ENCODE assay signal across 8 mouse cellular contexts in genomic region chr2:167188315-167189207, GRCm38 (mm10). TPM values are rescaled to one million over a fixed set of nuclear protein-coding genes. Genes with fewer than 3 reads are reported as not detected.
DNase-seq lines count a peak whose midpoint lies in the region; ATAC-seq and TF ChIP-seq lines count a peak whose summit lies in the region.

No protein-coding gene starts in this region.

- H3K4me1 ChIP-seq in embryonic facial prominence, embryonic 12.5 days = peaks cover 26% of the 10 kb centered on the region
- H3K4me1 ChIP-seq in heart, embryonic 14.5 days (ENCODE audit: control insufficient read depth in 2 of 2, insufficient read depth in 2 of 2, low read length in 2 of 2) = peaks cover 2 to 14% of the 10 kb centered on the region in 2 experiments; a peak in 3 of 4 replicates
- peaks cover 7% of the 10 kb centered on the region; the same call in 1 of the 2 replicates for H3K4me1 ChIP-seq in kidney, postnatal 0 days (replicated peaks; ENCODE audit: insufficient read depth, low read length)

- peak; percentile 27 to 38 for DNase-seq in monocyte, adult 2 months (ENCODE audit: low read depth in 1 of 2, low spot score in 2 of 2)
- peak; percentile 81 for DNase-seq in kidney, postnatal 0 days (ENCODE audit: low spot score)
- DNase-seq in right cerebral cortex, postnatal 25 days = peak; percentile 47
- DNase-seq in urinary bladder, postnatal 36 days (ENCODE audit: low spot score in 2 of 2) = peak; percentile 71 to 85

- H3K9me3 ChIP-seq in embryonic facial prominence, embryonic 12.5 days = no peaks in the 10 kb centered on the region
- no peaks in the 10 kb centered on the region for H3K9me3 ChIP-seq in heart, embryonic 14.5 days (ENCODE audit: control insufficient read depth, low read length)
- H3K9me3 ChIP-seq in kidney, postnatal 0 days (replicated peaks; ENCODE audit: low read length) = no peaks in the 10 kb centered on the region

- peak overlapping the region; percentile 87 for H3K4me2 ChIP-seq in embryonic facial prominence, embryonic 12.5 days (replicated peaks)
- H3K4me2 ChIP-seq in heart, embryonic 14.5 days (ENCODE audit: low read length) = peak overlapping the region; percentile 88
- H3K4me2 ChIP-seq in kidney, postnatal 0 days (ENCODE audit: low read length) = peak overlapping the region; percentile 77

- H3K27ac ChIP-seq in embryonic facial prominence, embryonic 12.5 days = no peak overlapping the region
- H3K27ac ChIP-seq in heart, embryonic 14.5 days (replicated peaks in 1 of 2; ENCODE audit: control insufficient read depth in 1 of 2, insufficient read depth in 1 of 2, low read depth in 2 of 2, low read length in 2 of 2) = no peak overlapping the region
- H3K27ac ChIP-seq in kidney, postnatal 0 days = no peak overlapping the region

- peak overlapping the region; percentile 53 for H3K4me3 ChIP-seq in embryonic facial prominence, embryonic 12.5 days
- H3K4me3 ChIP-seq in heart, embryonic 14.5 days (ENCODE audit: control insufficient read depth in 1 of 2, insufficient read depth in 1 of 2, low read depth in 1 of 2, low read length in 2 of 2) = peak overlapping the region; percentile 41 to 55
- peak overlapping the region; percentile 42 for H3K4me3 ChIP-seq in kidney, postnatal 0 days (replicated peaks; ENCODE audit: low read depth, low read length)

- WGBS in embryonic facial prominence, embryonic 12.5 days = 16% methylated on average over 76 of the region's 83 CpGs
- 10% methylated on average over 76 of the region's 83 CpGs for WGBS in heart, embryonic 14.5 days
- 12% methylated on average over 66 of the region's 83 CpGs for WGBS in kidney, postnatal 0 days

- peak; percentile 53 for TF ChIP-seq CTCF in kidney, postnatal 0 days (IDR thresholded peaks at IDR 0.05; ENCODE audit: low read depth)

- no peak for ATAC-seq in monocyte, adult 5-6 weeks (replicated peaks; ENCODE audit: insufficient number of reproducible peaks, low FRiP score, low TSS enrichment, poor library complexity, severe bottlenecking)
- ATAC-seq in embryonic facial prominence, embryonic 12.5 days (ENCODE audit: insufficient number of reproducible peaks, insufficient read depth, low FRiP score, low TSS enrichment) = peak; percentile 24
- peak; percentile 48; the same call in 1 of the 2 replicates for ATAC-seq in heart, embryonic 14.5 days (ENCODE audit: insufficient number of reproducible peaks, insufficient read depth, low FRiP score, low read depth)
- ATAC-seq in kidney, postnatal 0 days (replicated peaks; ENCODE audit: low FRiP score, low read depth) = peak; percentile 76
- ATAC-seq in megakaryocyte, adult 5-6 weeks (ENCODE audit: poor library complexity, severe bottlenecking) = peak; percentile 78

- H3K36me3 ChIP-seq in embryonic facial prominence, embryonic 12.5 days = no peaks in the 10 kb centered on the region
- H3K36me3 ChIP-seq in heart, embryonic 14.5 days (ENCODE audit: control insufficient read depth, insufficient read depth, low read length) = no peaks in the 10 kb centered on the region
- no peaks in the 10 kb centered on the region for H3K36me3 ChIP-seq in kidney, postnatal 0 days (ENCODE audit: insufficient read depth, low read length)

- H3K9ac ChIP-seq in embryonic facial prominence, embryonic 12.5 days = peak overlapping the region; percentile 24; the same call in 1 of the 2 replicates
- H3K9ac ChIP-seq in heart, embryonic 14.5 days (ENCODE audit: low read length) = peak overlapping the region; percentile 31; the same call in 1 of the 2 replicates
- H3K9ac ChIP-seq in kidney, postnatal 0 days (ENCODE audit: low read depth, low read length) = no peak overlapping the region

- H3K27me3 ChIP-seq in embryonic facial prominence, embryonic 12.5 days = peaks cover 61% of the 10 kb centered on the region
- H3K27me3 ChIP-seq in heart, embryonic 14.5 days (ENCODE audit: control insufficient read depth, insufficient read depth, low read length) = peaks cover 71% of the 10 kb centered on the region
- H3K27me3 ChIP-seq in kidney, postnatal 0 days (ENCODE audit: insufficient read depth, low read length) = no peaks in the 10 kb centered on the region; the same call in 1 of the 2 replicates

RNA-seq across cellular contexts. Expression of gene Kcnb1, which starts 1.4 kb away (rescaled TPM):
- 0.49 to 2.1 TPM (median 0.57 TPM) in 3 replicates for total RNA-seq in monocyte, adult 5-6 weeks (2017)
- 0.93 and 1.3 TPM in 2 replicates for polyA plus RNA-seq in embryonic facial prominence, embryonic 12.5 days (2016; fragmentation: Nextera tagmentation; extraction: Ambion mirVana)
- polyA plus RNA-seq in heart, embryonic 14.5 days (2014; fragmentation: Nextera tagmentation; extraction: Ambion mirVana) = 0.35 and 0.85 TPM in 2 replicates
- 1.3 and 1.4 TPM in 2 replicates for polyA plus RNA-seq in kidney, postnatal 0 days (2015; fragmentation: Nextera tagmentation; extraction: Ambion mirVana)
- 0.07 and 1.6 TPM in 2 replicates for total RNA-seq in megakaryocyte, adult 5-6 weeks (2015)
- 0.07 and 0.49 TPM in 2 replicates for total RNA-seq in megakaryocyte, adult 5-6 weeks (2017)

RNA-seq across cellular contexts. Expression of gene Ptgis, which starts 51.8 kb away (rescaled TPM):
- total RNA-seq in monocyte, adult 5-6 weeks (2017) = not detected in 3 replicates
- polyA plus RNA-seq in embryonic facial prominence, embryonic 12.5 days (2016; fragmentation: Nextera tagmentation; extraction: Ambion mirVana) = 17.7 and 19.1 TPM in 2 replicates
- polyA plus RNA-seq in heart, embryonic 14.5 days (2014; fragmentation: Nextera tagmentation; extraction: Ambion mirVana) = 19.2 and 21.2 TPM in 2 replicates
- 17.7 and 18.7 TPM in 2 replicates for polyA plus RNA-seq in kidney, postnatal 0 days (2015; fragmentation: Nextera tagmentation; extraction: Ambion mirVana)
- total RNA-seq in megakaryocyte, adult 5-6 weeks (2015) = not detected in 2 replicates
- total RNA-seq in megakaryocyte, adult 5-6 weeks (2017) = not detected in 2 replicates
